Mouse (Mus musculus): ENCODE measurements around the gene Fntb.

The Fntb gene

GRCm38 (mm10) chr12:76796938-76797539 lies 31.6 kb downstream of the Fntb start:
- no peak for DNase-seq

GRCm38 (mm10) chr12:76798008-76798720 lies 32.8 kb downstream of the Fntb start:
- no peak for DNase-seq

GRCm38 (mm10) chr12:76803028-76803427 lies 37.6 kb downstream of the Fntb start:
- DNase-seq: no peak

- peak; percentile 63 for DNase-seq
Observed at GRCm38 (mm10) chr12:76803700-76804252, 38.4 kb downstream of the Fntb start.

GRCm38 (mm10) chr12:76805056-76805811 lies 39.8 kb downstream of the Fntb start:
- DNase-seq: no peak

GRCm38 (mm10) chr12:76807796-76808195 lies 42.4 kb downstream of the Fntb start:
- no peak for DNase-seq

- DNase-seq: no peak
Observed at GRCm38 (mm10) chr12:76810491-76810890, 45.1 kb downstream of the Fntb start.

- no peak for DNase-seq
Observed at GRCm38 (mm10) chr12:76811006-76811405, 45.6 kb downstream of the Fntb start.

GRCm38 (mm10) chr12:76813543-76813942 lies 48.2 kb downstream of the Fntb start:
- no peak for DNase-seq

- DNase-seq: no peak
Observed at GRCm38 (mm10) chr12:76814120-76814519, 48.7 kb downstream of the Fntb start.

- no peak for DNase-seq
Observed at GRCm38 (mm10) chr12:76816720-76817119, 51.3 kb downstream of the Fntb start.

GRCm38 (mm10) chr12:76817176-76817575 lies 51.8 kb downstream of the Fntb start:
- DNase-seq: no peak

- DNase-seq: peak; percentile 67
Observed at GRCm38 (mm10) chr12:76818120-76818519, 52.7 kb downstream of the Fntb start.

GRCm38 (mm10) chr12:76818908-76819307 lies 53.5 kb downstream of the Fntb start:
- DNase-seq: no peak

- DNase-seq: no peak
Observed at GRCm38 (mm10) chr12:76819816-76820215, 54.4 kb downstream of the Fntb start.

- no peak for DNase-seq
Observed at GRCm38 (mm10) chr12:76820615-76821014, 55.2 kb downstream of the Fntb start.

GRCm38 (mm10) chr12:76822002-76822650 lies 56.7 kb downstream of the Fntb start:
- DNase-seq: no peak

GRCm38 (mm10) chr12:76822651-76823041 lies 57.3 kb downstream of the Fntb start, which contains the start of gene Rab15:
Rab15 (minus strand) TSS chr12:76822908.
- DNase-seq: no peak

GRCm38 (mm10) chr12:76825283-76825682 lies 59.9 kb downstream of the Fntb start:
- DNase-seq: no peak

GRCm38 (mm10) chr12:76832704-76833103 lies 67.3 kb downstream of the Fntb start:
- DNase-seq: peak; percentile 40

- peak; percentile 99 for DNase-seq
Observed at GRCm38 (mm10) chr12:76837101-76837843, 71.9 kb downstream of the Fntb start.

Data from kidney, adult 9 months (tissue).